Mouse (Mus musculus) neural tube, embryonic 15.5 days (tissue): ENCODE results near the gene Serpina11. TPM values are rescaled to one million over a fixed set of nuclear protein-coding genes. Genes with fewer than 3 reads are reported as not detected.

ENCODE experiments used
- ATAC-seq: fragments of 200-750 bp; cut with Nextera tagmentation; 2 replicates; pipeline ENCODE4 v1.8.0; 2017; ENCODE audit warnings: mild to moderate bottlenecking, moderate TSS enrichment, moderate library complexity; ENCODE audit not compliant: low FRiP score
- H3K27ac ChIP-seq: fragments of 300-500 bp; sonication (generic); replicated peaks from 2 replicates; pipeline ENCODE4 v1.5.1; 2015; ENCODE audit warnings: mild to moderate bottlenecking, inconsistent platforms
- H3K27me3 ChIP-seq: fragments of 300-500 bp; sonication (generic); replicated peaks from 2 replicates; pipeline ENCODE4 v1.6.1; 2015; ENCODE audit warnings: inconsistent platforms
- H3K36me3 ChIP-seq: fragments of 300-500 bp; sonication (generic); 2 replicates; pipeline ENCODE4 v1.6.1; 2015; ENCODE audit warnings: inconsistent platforms
- H3K4me1 ChIP-seq: fragments of 300-500 bp; sonication (generic); 2 replicates; pipeline ENCODE4 v1.6.1; 2015; ENCODE audit warnings: inconsistent platforms
- H3K4me2 ChIP-seq: fragments of 300-500 bp; sonication (generic); 2 replicates; pipeline ENCODE4 v1.6.1; 2015; ENCODE audit warnings: inconsistent platforms, mild to moderate bottlenecking, moderate library complexity
- H3K4me3 ChIP-seq: fragments of 300-500 bp; sonication (generic); replicated peaks from 2 replicates; pipeline ENCODE4 v1.5.1; 2015; ENCODE audit warnings: mild to moderate bottlenecking, inconsistent platforms
- H3K9ac ChIP-seq: fragments of 300-500 bp; sonication (generic); replicated peaks from 2 replicates; pipeline ENCODE4 v1.6.1; 2015; ENCODE audit warnings: mild to moderate bottlenecking, inconsistent platforms
- H3K9me3 ChIP-seq: fragments of 300-500 bp; sonication (generic); replicated peaks from 2 replicates; pipeline ENCODE4 v1.6.1; 2016; ENCODE audit warnings: inconsistent platforms
- WGBS: fragments of 180-500 bp; shearing (Covaris S2); methylation state at CpG from one replicate; pipeline ENCODE4 v1.1.7; 2015; ENCODE audit warnings: mixed read lengths; 5-methylcytosine and 5-hydroxymethylcytosine counted together
- polyA plus RNA-seq: library from polyadenylated mRNA; unstranded; fragments of >200 nt; fragmentation: Nextera tagmentation; extraction: Ambion mirVana; gene quantifications from 2 replicates; pipeline ENCODE4 v1.2.1, GENCODE M21; 2015

Gene Serpina11
- not detected in 2 replicates for polyA plus RNA-seq

- 91% methylated on average over 6 of the region's 6 CpGs for WGBS
- Histone ChIP-seq H3K4me1 (no peaks in the 10 kb centered on the region), H3K36me3 (no peaks in the 10 kb centered on the region), H3K9me3 (no peaks in the 10 kb centered on the region), H3K4me3 (no peak within 1 kb of the TSS), H3K4me2 (no peak within 1 kb of the TSS), H3K27ac (no peak within 1 kb of the TSS), H3K27me3 (no peaks in the 10 kb centered on the region), H3K9ac (no peak within 1 kb of the TSS)
- no peak for ATAC-seq
Observed at GRCm38 (mm10) chr12:103989857-103990256, at the start of gene Serpina11. TSS of gene Serpina11 (minus strand) at chr12:103989957.

DNA sequence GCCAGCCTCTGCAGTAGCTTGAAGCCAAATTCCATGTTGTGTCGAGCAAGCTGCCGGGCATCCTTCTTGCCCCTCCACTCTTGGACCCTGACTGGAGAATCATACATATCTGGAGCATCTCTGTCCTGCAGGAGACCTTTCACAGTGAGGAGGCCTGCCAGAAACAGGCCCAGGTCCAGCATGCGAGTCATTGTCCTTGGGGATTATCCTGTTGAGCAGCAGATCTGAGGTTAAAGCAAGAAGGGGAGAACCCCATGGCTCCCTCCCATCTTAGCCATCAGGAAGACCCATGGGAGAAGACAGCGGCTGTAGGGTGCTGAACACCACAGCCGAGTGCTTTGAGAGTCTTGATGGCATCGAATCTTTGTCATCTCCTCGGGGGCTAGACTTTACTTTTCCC, 48.4 kb upstream of the Serpina11 start:
- Histone ChIP-seq H3K36me3 (no peaks in the 10 kb centered on the region), H3K9me3 (no peaks in the 10 kb centered on the region), H3K4me2 (no peak overlapping the region), H3K4me1 (no peaks in the 10 kb centered on the region), H3K9ac (no peak overlapping the region), H3K27ac (no peak overlapping the region), H3K27me3 (no peaks in the 10 kb centered on the region), H3K4me3 (no peak overlapping the region)
- 93% methylated on average over 7 of the region's 7 CpGs for WGBS
- ATAC-seq, result no peak

GRCm38 (mm10) chr12:104033752-104034151, 44.0 kb upstream of the Serpina11 start:
- no peaks in the 10 kb centered on the region for H3K36me3 ChIP-seq
- H3K9ac ChIP-seq, result no peak overlapping the region
- WGBS, result 93% methylated on average over 1 of the region's 1 CpGs
- H3K27ac ChIP-seq, result no peak overlapping the region
- no peaks in the 10 kb centered on the region for H3K27me3 ChIP-seq
- H3K4me3 ChIP-seq, result no peak overlapping the region
- H3K9me3 ChIP-seq, result no peaks in the 10 kb centered on the region
- H3K4me1 ChIP-seq, result no peaks in the 10 kb centered on the region
- H3K4me2 ChIP-seq, result no peak overlapping the region
- ATAC-seq, result no peak

DNA sequence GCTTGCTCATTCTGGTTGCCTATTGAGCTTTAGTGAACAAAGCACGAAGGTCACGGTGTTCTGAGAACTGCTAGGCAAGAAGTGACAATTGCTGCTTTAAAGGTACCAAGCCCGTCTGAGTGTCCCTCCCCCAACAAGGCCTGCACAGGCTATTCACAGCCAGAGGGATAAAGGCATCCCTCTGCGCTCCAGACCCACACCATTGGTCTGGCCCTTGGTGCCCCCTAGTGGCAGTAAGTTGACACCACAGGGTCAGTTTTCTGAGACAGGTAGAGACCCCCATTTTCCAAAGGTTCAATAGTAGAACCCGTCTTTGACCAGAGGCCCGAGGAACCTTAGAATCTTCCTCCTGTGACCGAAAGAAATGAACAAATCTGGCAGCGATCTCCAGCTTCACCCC, 40.2 kb upstream of the Serpina11 start:
- Histone ChIP-seq H3K4me1 (no peaks in the 10 kb centered on the region), H3K36me3 (no peaks in the 10 kb centered on the region), H3K27me3 (no peaks in the 10 kb centered on the region), H3K9ac (no peak overlapping the region), H3K4me3 (no peak overlapping the region), H3K4me2 (no peak overlapping the region), H3K9me3 (no peaks in the 10 kb centered on the region; the same call in 1 of the 2 replicates), H3K27ac (no peak overlapping the region)
- WGBS, result 49% methylated on average over 8 of the region's 8 CpGs
- ATAC-seq, result no peak

DNA sequence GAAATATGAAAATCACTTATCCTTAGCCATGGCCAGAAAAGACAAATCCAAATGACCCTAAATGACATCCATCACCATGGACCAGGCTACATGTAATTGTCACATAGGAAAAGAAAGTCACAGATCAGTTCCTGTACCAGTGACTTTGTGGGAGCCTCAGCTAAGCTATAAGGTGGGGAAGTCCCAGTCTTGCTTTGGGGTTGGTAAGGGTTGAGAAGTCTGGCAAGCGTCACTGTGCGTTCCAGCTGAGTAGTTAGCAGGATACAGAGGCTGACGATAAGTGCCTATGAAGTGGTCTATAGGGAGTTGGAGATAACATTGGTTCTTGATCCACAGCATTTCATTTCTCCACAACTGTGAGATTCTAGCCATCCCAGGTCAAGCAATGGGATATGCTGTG, 25.5 kb upstream of the Serpina11 start:
- Histone ChIP-seq H3K36me3 (no peaks in the 10 kb centered on the region), H3K9me3 (no peaks in the 10 kb centered on the region), H3K27ac (no peak overlapping the region), H3K27me3 (no peaks in the 10 kb centered on the region), H3K4me3 (no peak overlapping the region), H3K4me1 (no peaks in the 10 kb centered on the region), H3K4me2 (no peak overlapping the region), H3K9ac (no peak overlapping the region)
- 75% methylated on average over 3 of the region's 3 CpGs for WGBS
- ATAC-seq, result no peak

- WGBS, result 90% methylated on average over 6 of the region's 6 CpGs
- no peaks in the 10 kb centered on the region for H3K27me3 ChIP-seq
Observed at GRCm38 (mm10) chr12:104013620-104014019, 23.9 kb upstream of the Serpina11 start, which contains the start of gene Serpina9. TSS of gene Serpina9 (minus strand) at chr12:104013755.

DNA sequence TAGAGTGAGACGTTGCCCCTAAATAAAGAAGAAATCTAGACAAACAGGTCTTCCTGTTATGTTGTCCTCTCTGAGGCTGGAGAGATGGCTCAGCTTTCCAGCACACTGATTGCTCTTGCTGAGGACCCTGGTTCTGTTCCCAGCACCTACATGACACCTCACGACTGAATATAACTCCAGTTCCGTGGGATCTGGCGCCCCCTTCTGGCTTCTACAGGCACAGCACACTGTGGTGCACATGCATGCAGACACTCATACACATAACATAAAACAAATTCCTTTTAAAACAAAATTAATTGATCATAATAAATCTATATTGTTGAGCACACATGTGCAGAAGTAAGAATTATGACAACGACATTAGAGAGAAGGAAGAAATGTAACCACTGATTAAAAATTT, 14.9 kb upstream of the Serpina11 start:
- Histone ChIP-seq H3K4me3 (no peak overlapping the region), H3K27me3 (no peaks in the 10 kb centered on the region), H3K27ac (no peak overlapping the region), H3K9me3 (no peaks in the 10 kb centered on the region), H3K4me2 (no peak overlapping the region), H3K4me1 (no peaks in the 10 kb centered on the region), H3K36me3 (no peaks in the 10 kb centered on the region), H3K9ac (no peak overlapping the region)
- no peak for ATAC-seq
- WGBS, result 83% methylated on average over 5 of the region's 5 CpGs

More at GRCm38 (mm10) chr12:104013620-104014019, 23.9 kb upstream of the Serpina11 start, which contains the start of gene Serpina9:
- no peaks in the 10 kb centered on the region for H3K9me3 ChIP-seq
- no peaks in the 10 kb centered on the region for H3K4me1 ChIP-seq
- no peaks in the 10 kb centered on the region for H3K36me3 ChIP-seq
- no peak within 1 kb of the TSS for H3K27ac ChIP-seq
- ATAC-seq, result no peak
- no peak within 1 kb of the TSS for H3K4me2 ChIP-seq
- no peak within 1 kb of the TSS for H3K4me3 ChIP-seq
- no peak within 1 kb of the TSS for H3K9ac ChIP-seq

DNA sequence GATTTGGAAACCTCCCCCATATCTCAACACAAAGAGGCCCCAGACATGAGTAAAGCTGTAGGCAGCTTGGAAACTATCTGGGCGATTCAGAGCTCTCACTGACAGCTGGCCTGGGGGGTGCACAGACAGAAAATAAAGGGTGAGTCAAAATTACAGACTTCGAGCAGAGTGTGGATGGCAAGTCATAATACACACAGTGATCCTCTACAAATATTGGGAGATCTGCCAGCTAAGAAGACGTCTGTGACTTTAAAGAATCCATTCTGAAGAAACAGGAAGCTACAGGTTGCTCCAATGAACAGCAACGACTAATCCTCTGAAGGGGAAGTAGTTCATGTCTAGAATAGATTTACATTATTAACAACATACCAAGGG, 13.5 kb upstream of the Serpina11 start:
- no peak for ATAC-seq
- Histone ChIP-seq H3K27ac (no peak overlapping the region), H3K27me3 (no peaks in the 10 kb centered on the region), H3K4me2 (no peak overlapping the region), H3K36me3 (no peaks in the 10 kb centered on the region), H3K4me1 (no peaks in the 10 kb centered on the region; the same call in 1 of the 2 replicates), H3K9ac (no peak overlapping the region), H3K4me3 (no peak overlapping the region), H3K9me3 (no peaks in the 10 kb centered on the region)
- WGBS, result 69% methylated on average over 4 of the region's 4 CpGs

- Histone ChIP-seq H3K9ac (no peak overlapping the region), H3K4me2 (no peak overlapping the region), H3K36me3 (no peaks in the 10 kb centered on the region), H3K9me3 (no peaks in the 10 kb centered on the region), H3K27ac (no peak overlapping the region), H3K27me3 (no peaks in the 10 kb centered on the region), H3K4me1 (no peaks in the 10 kb centered on the region; the same call in 1 of the 2 replicates), H3K4me3 (no peak overlapping the region)
- WGBS, result 87% methylated on average over 10 of the region's 10 CpGs
- ATAC-seq, result no peak
Observed at GRCm38 (mm10) chr12:104002569-104003237, 12.9 kb upstream of the Serpina11 start.

- no peaks in the 10 kb centered on the region for H3K36me3 ChIP-seq
- H3K4me1 ChIP-seq, result no peaks in the 10 kb centered on the region; the same call in 1 of the 2 replicates
- H3K9me3 ChIP-seq, result no peaks in the 10 kb centered on the region
- no peak overlapping the region for H3K4me3 ChIP-seq
- no peak for ATAC-seq
- WGBS, result 90% methylated on average over 3 of the region's 3 CpGs
- no peak overlapping the region for H3K27ac ChIP-seq
- H3K27me3 ChIP-seq, result no peaks in the 10 kb centered on the region
- H3K4me2 ChIP-seq, result no peak overlapping the region
- H3K9ac ChIP-seq, result no peak overlapping the region
Observed at GRCm38 (mm10) chr12:104000594-104000993, 10.8 kb upstream of the Serpina11 start.

- no peaks in the 10 kb centered on the region for H3K27me3 ChIP-seq
- no peak overlapping the region for H3K9ac ChIP-seq
- no peak overlapping the region for H3K4me2 ChIP-seq
- no peaks in the 10 kb centered on the region for H3K36me3 ChIP-seq
- WGBS, result 62% methylated on average over 8 of the region's 8 CpGs
- no peaks in the 10 kb centered on the region for H3K9me3 ChIP-seq
- H3K27ac ChIP-seq, result no peak overlapping the region
- H3K4me1 ChIP-seq, result no peaks in the 10 kb centered on the region; the same call in 1 of the 2 replicates
- no peak for ATAC-seq
- no peak overlapping the region for H3K4me3 ChIP-seq
Observed at GRCm38 (mm10) chr12:103999611-104000010, 9.9 kb upstream of the Serpina11 start.

- H3K27ac ChIP-seq, result no peak overlapping the region
- no peak overlapping the region for H3K4me3 ChIP-seq
- ATAC-seq, result no peak
- no peaks in the 10 kb centered on the region for H3K9me3 ChIP-seq
- H3K36me3 ChIP-seq, result no peaks in the 10 kb centered on the region
- H3K4me2 ChIP-seq, result no peak overlapping the region
- H3K27me3 ChIP-seq, result no peaks in the 10 kb centered on the region
- H3K9ac ChIP-seq, result no peak overlapping the region
- H3K4me1 ChIP-seq, result no peaks in the 10 kb centered on the region; the same call in 1 of the 2 replicates
- WGBS, result 57% methylated on average over 2 of the region's 2 CpGs
Observed at GRCm38 (mm10) chr12:103996513-103996912, 6.8 kb upstream of the Serpina11 start.
